Mouse (Mus musculus) B cell, adult 62 days (primary cell): ENCODE data around the gene Pgr15l. TPM values are rescaled to one million over a fixed set of nuclear protein-coding genes. Genes with fewer than 3 reads are reported as not detected.

ENCODE experiments used
- total RNA-seq: library from RNA; stranded (reverse); gene quantifications from 4 replicates; pipeline ENCODE4 v1.2.4, GENCODE M21; 2023

Pgr15l gene
- total RNA-seq = not detected in 4 replicates

DNA sequence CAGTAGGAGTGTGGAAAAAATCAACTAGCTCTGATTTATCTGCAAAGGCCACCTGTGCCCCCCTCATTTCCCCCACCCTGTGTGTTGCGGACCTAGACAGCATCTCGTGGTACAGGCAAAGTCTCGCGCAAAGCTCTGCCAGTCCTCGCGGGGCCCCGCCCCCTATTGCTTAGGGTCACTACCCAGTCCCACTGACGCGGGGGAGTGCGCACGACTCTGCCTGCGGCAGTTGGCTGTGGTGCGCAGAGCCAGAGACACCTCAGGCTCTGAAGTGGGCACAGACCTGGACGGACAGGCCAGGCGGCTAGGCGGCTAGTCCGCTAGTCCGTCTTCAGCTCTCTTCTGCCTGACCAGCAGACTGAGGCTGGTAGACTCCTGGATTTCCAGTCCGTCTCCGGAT, at the start of gene Pgr15l:
Gene Pgr15l, plus strand, starts transcription at position 228 of the 400 bp plus-strand sequence.

